Mouse (Mus musculus) forebrain, embryonic 11.5 days (tissue): ENCODE results near the gene Grb10. TPM values are rescaled to one million over a fixed set of nuclear protein-coding genes. Genes with fewer than 3 reads are reported as not detected.

Experiments used
- ATAC-seq: fragments of 200-750 bp; cut with Nextera tagmentation; replicated peaks from 2 replicates; pipeline ENCODE4 v1.8.0; 2017; ENCODE audit warnings: moderate TSS enrichment; ENCODE audit not compliant: low FRiP score
- DNase-seq: peaks from one replicate; pipeline ENCODE4 v3.0.0-alpha.2; 2017; ENCODE audit warnings: low spot score
- H3K27ac ChIP-seq: fragments of 300-500 bp; sonication (generic); 2 replicates; pipeline ENCODE4 v1.5.1; 2014; ENCODE audit warnings: low read depth, low read length
- H3K27me3 ChIP-seq: fragments of 300-500 bp; sonication (generic); 2 replicates; pipeline ENCODE4 v1.6.1; 2014; ENCODE audit warnings: mild to moderate bottlenecking, low read length, mixed read lengths; ENCODE audit not compliant: control insufficient read depth, insufficient read depth
- H3K36me3 ChIP-seq: fragments of 300-500 bp; sonication (generic); 2 replicates; pipeline ENCODE4 v1.6.1; 2014; ENCODE audit warnings: mild to moderate bottlenecking, low read length, moderate library complexity, mixed read lengths; ENCODE audit not compliant: control insufficient read depth, insufficient read depth
- H3K4me1 ChIP-seq: fragments of 300-500 bp; sonication (generic); replicated peaks from 2 replicates; pipeline ENCODE4 v1.6.1; 2014; ENCODE audit warnings: low read length, mixed read lengths; ENCODE audit not compliant: control insufficient read depth, insufficient read depth
- H3K4me2 ChIP-seq: fragments of 300-500 bp; sonication (generic); 2 replicates; pipeline ENCODE4 v1.6.1; 2014; ENCODE audit warnings: low read depth, mild to moderate bottlenecking, low read length, moderate library complexity, mixed read lengths; ENCODE audit not compliant: severe bottlenecking
- H3K4me3 ChIP-seq: fragments of 300-500 bp; sonication (generic); 2 replicates; pipeline ENCODE4 v1.5.1; 2014; ENCODE audit warnings: low read depth, low read length
- H3K9ac ChIP-seq: fragments of 300-500 bp; sonication (generic); 2 replicates; pipeline ENCODE4 v1.6.1; 2014; ENCODE audit warnings: low read length
- H3K9me3 ChIP-seq: fragments of 300-500 bp; sonication (generic); 2 replicates; pipeline ENCODE4 v1.6.1; 2016; ENCODE audit warnings: low read length, mixed read lengths; ENCODE audit not compliant: control insufficient read depth
- WGBS: fragments of 180-500 bp; shearing (Covaris S2); extraction: QIAGEN DNeasy Blood & Tissue Kit; methylation state at CpG from one replicate; pipeline ENCODE4 v1.1.7; 2014; 5-methylcytosine and 5-hydroxymethylcytosine counted together
- polyA plus RNA-seq: library from polyadenylated mRNA; unstranded; fragments of >200 nt; fragmentation: Nextera tagmentation; extraction: Ambion mirVana; gene quantifications from 2 replicates; pipeline ENCODE4 v1.2.1, GENCODE M21; 2014

The Grb10 gene
- polyA plus RNA-seq, 1 experiment from 2014 or later, result 158 TPM

GRCm38 (mm10) chr11:11963587-11963986, 74.9 kb downstream of the Grb10 start:
- Histone ChIP-seq H3K4me2 (no peak overlapping the region), H3K27me3 (no peaks in the 10 kb centered on the region), H3K27ac (no peak overlapping the region), H3K36me3 (no peaks in the 10 kb centered on the region), H3K9me3 (no peaks in the 10 kb centered on the region), H3K4me3 (no peak overlapping the region), H3K9ac (no peak overlapping the region), H3K4me1 (no peaks in the 10 kb centered on the region)
- no peak for DNase-seq
- ATAC-seq, result no peak
- 78% methylated on average over 3 of the region's 3 CpGs for WGBS

- H3K9ac ChIP-seq, result no peak overlapping the region
- no peaks in the 10 kb centered on the region for H3K36me3 ChIP-seq
- ATAC-seq (no peak), DNase-seq (no peak)
- no peak overlapping the region for H3K4me2 ChIP-seq
- no peaks in the 10 kb centered on the region for H3K9me3 ChIP-seq
- H3K4me1 ChIP-seq, result no peaks in the 10 kb centered on the region
- H3K27me3 ChIP-seq, result no peaks in the 10 kb centered on the region
- no peak overlapping the region for H3K27ac ChIP-seq
- no peak overlapping the region for H3K4me3 ChIP-seq
- WGBS, result 85% methylated on average over 2 of the region's 2 CpGs
Measured at GRCm38 (mm10) chr11:11963065-11963464, 75.4 kb downstream of the Grb10 start.

DNA sequence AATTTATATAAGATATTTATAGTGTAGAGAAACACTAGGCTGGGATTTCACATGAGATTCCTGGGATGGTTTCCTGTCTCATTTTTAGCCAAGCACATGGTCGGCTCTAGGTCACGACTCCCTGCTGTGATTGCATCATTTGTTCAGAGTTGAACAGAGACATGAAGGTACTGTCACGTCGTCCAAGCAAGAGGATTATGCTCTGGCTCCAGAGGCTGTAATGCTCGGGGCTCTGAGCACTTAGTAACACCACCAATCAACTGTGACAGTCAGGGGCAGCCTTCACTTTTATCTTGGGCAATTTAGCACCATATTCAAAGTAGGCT, 75.9 kb downstream of the Grb10 start:
- Histone ChIP-seq H3K4me3 (no peak overlapping the region), H3K9ac (no peak overlapping the region), H3K4me2 (no peak overlapping the region), H3K9me3 (no peaks in the 10 kb centered on the region), H3K4me1 (no peaks in the 10 kb centered on the region), H3K27me3 (no peaks in the 10 kb centered on the region), H3K27ac (no peak overlapping the region), H3K36me3 (no peaks in the 10 kb centered on the region; the same call in 1 of the 2 replicates)
- WGBS, result 21% methylated on average over 5 of the region's 5 CpGs
- ATAC-seq, result no peak; the same call in 1 of the 2 replicates
- no peak for DNase-seq

GRCm38 (mm10) chr11:11961917-11962628, 76.4 kb downstream of the Grb10 start:
- Histone ChIP-seq H3K36me3 (no peaks in the 10 kb centered on the region; the same call in 1 of the 2 replicates), H3K4me2 (no peak overlapping the region), H3K4me3 (no peak overlapping the region), H3K27ac (no peak overlapping the region), H3K4me1 (no peaks in the 10 kb centered on the region), H3K9ac (no peak overlapping the region), H3K9me3 (no peaks in the 10 kb centered on the region), H3K27me3 (no peaks in the 10 kb centered on the region)
- ATAC-seq (no peak), DNase-seq (no peak)
- WGBS, result 82% methylated on average over 5 of the region's 5 CpGs

GRCm38 (mm10) chr11:11960858-11961257, 77.6 kb downstream of the Grb10 start:
- H3K27ac ChIP-seq, result no peak overlapping the region
- H3K4me3 ChIP-seq, result no peak overlapping the region
- no peaks in the 10 kb centered on the region for H3K9me3 ChIP-seq
- H3K4me1 ChIP-seq, result no peaks in the 10 kb centered on the region
- ATAC-seq (no peak), DNase-seq (no peak)
- H3K9ac ChIP-seq, result no peak overlapping the region
- no peaks in the 10 kb centered on the region; the same call in 1 of the 2 replicates for H3K36me3 ChIP-seq
- H3K4me2 ChIP-seq, result no peak overlapping the region
- 36% methylated on average over 5 of the region's 5 CpGs for WGBS
- no peaks in the 10 kb centered on the region for H3K27me3 ChIP-seq

DNA sequence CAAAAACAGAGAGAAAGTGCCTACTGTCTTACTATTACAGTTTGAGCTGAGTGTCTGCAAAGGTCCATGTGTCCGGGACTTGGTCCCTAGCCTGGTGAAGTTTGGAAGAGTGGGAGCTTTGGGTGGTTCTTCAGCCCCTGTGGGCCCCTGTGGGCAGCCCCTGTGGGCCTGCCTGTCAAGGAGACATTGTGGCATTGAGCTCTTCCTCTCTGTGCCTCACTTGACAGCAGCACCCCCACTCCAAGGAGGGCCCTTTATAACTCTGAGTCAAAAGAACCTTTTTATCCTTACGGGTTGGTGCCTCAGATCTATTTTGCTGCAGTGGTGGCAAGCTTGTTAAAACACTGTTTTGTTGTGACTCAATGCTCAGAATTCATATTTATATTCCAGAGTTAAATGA, 78.3 kb downstream of the Grb10 start:
- 78% methylated on average over 2 of the region's 2 CpGs for WGBS
- no peaks in the 10 kb centered on the region; the same call in 1 of the 2 replicates for H3K36me3 ChIP-seq
- ATAC-seq (no peak), DNase-seq (no peak)
- H3K9ac ChIP-seq, result no peak overlapping the region
- no peaks in the 10 kb centered on the region for H3K9me3 ChIP-seq
- H3K27ac ChIP-seq, result no peak overlapping the region
- no peaks in the 10 kb centered on the region for H3K27me3 ChIP-seq
- H3K4me2 ChIP-seq, result no peak overlapping the region
- H3K4me3 ChIP-seq, result no peak overlapping the region
- H3K4me1 ChIP-seq, result no peaks in the 10 kb centered on the region

DNA sequence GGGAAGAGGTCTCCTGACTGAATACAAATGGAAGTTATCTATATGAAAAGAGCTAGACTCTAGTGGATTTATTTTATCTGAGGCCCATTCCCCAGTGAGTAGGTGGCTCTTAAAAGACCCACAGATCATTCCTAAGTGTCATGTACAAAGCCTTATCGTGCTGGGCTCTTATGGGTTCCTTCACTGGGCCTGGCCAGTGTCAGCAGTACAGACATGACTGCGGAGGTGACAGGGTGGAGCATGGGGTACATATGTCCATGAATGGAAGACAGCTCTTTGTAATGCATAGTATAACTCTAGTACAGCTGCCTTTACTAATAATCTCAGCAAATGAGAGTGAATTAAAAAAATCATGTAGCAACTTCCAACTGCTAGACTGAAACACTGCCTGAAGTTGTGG, 80.0 kb downstream of the Grb10 start:
- Histone ChIP-seq H3K9ac (no peak overlapping the region), H3K4me3 (no peak overlapping the region), H3K9me3 (no peaks in the 10 kb centered on the region), H3K4me1 (no peaks in the 10 kb centered on the region), H3K4me2 (no peak overlapping the region), H3K36me3 (no peaks in the 10 kb centered on the region; the same call in 1 of the 2 replicates), H3K27me3 (no peaks in the 10 kb centered on the region), H3K27ac (no peak overlapping the region)
- no peak for DNase-seq
- 91% methylated on average over 2 of the region's 2 CpGs for WGBS
- no peak for ATAC-seq

GRCm38 (mm10) chr11:11958061-11958361, 80.5 kb downstream of the Grb10 start:
- WGBS, result 92% methylated on average over 2 of the region's 2 CpGs

More at GRCm38 (mm10) chr11:11958061-11958361, 80.5 kb downstream of the Grb10 start:
- ATAC-seq (no peak), DNase-seq (no peak)
- H3K4me1 ChIP-seq, result no peaks in the 10 kb centered on the region
- H3K4me3 ChIP-seq, result no peak overlapping the region
- H3K36me3 ChIP-seq, result no peaks in the 10 kb centered on the region; the same call in 1 of the 2 replicates
- H3K27ac ChIP-seq, result no peak overlapping the region
- H3K9ac ChIP-seq, result no peak overlapping the region
- no peaks in the 10 kb centered on the region for H3K9me3 ChIP-seq
- no peak overlapping the region for H3K4me2 ChIP-seq
- no peaks in the 10 kb centered on the region for H3K27me3 ChIP-seq
